Comparison of ENCODE assay signal across 24 mouse cellular contexts in genomic region chr6:119214190-119214589, GRCm38 (mm10). TPM values are rescaled to one million over a fixed set of nuclear protein-coding genes. Genes with fewer than 3 reads are reported as not detected.
DNase-seq lines count a peak whose midpoint lies in the region; ATAC-seq lines count a peak whose summit lies in the region.
"Had no signal": no experiment of that assay in that cellular context is flagged by ENCODE, and none has a peak within 500 bp of the region (broad histone marks: within the 10 kb centered on the region; RNA-seq: fewer than 3 reads in every experiment).

No protein-coding gene starts in this region.

- H3K36me3 ChIP-seq in heart, embryonic 13.5 days: peaks cover 10% of the 10 kb centered on the region; the same call in 1 of the 2 replicates
- H3K36me3 ChIP-seq in neural tube, embryonic 13.5 days: peaks cover 51% of the 10 kb centered on the region
- H3K36me3 ChIP-seq in hindbrain, embryonic 12.5 days: peaks cover 40% of the 10 kb centered on the region

- H3K9me3 ChIP-seq in heart, embryonic 13.5 days: no peaks in the 10 kb centered on the region
- no peaks in the 10 kb centered on the region for H3K9me3 ChIP-seq in neural tube, embryonic 13.5 days
- no peaks in the 10 kb centered on the region for H3K9me3 ChIP-seq in hindbrain, embryonic 12.5 days (replicated peaks)
- H3K9me3 ChIP-seq: embryonic facial prominence, embryonic 13.5 days; forebrain, embryonic 13.5 days; hindbrain, embryonic 13.5 days; kidney, embryonic 15.5 days; limb, embryonic 15.5 days; midbrain, embryonic 15.5 days had no signal

- no peaks in the 10 kb centered on the region for H3K27me3 ChIP-seq in heart, embryonic 13.5 days (replicated peaks)
- no peaks in the 10 kb centered on the region for H3K27me3 ChIP-seq in neural tube, embryonic 13.5 days
- no peaks in the 10 kb centered on the region for H3K27me3 ChIP-seq in hindbrain, embryonic 12.5 days
- H3K27me3 ChIP-seq: embryonic facial prominence, embryonic 13.5 days; forebrain, embryonic 13.5 days; hindbrain, embryonic 13.5 days; kidney, embryonic 15.5 days; limb, embryonic 15.5 days; midbrain, embryonic 15.5 days had no signal

- peak overlapping the region; percentile 59 for H3K4me2 ChIP-seq in heart, embryonic 13.5 days
- H3K4me2 ChIP-seq in neural tube, embryonic 13.5 days: no peak overlapping the region
- no peak overlapping the region for H3K4me2 ChIP-seq in hindbrain, embryonic 12.5 days (replicated peaks)
- H3K4me2 ChIP-seq: embryonic facial prominence, embryonic 13.5 days; forebrain, embryonic 13.5 days; hindbrain, embryonic 13.5 days; kidney, embryonic 15.5 days; limb, embryonic 15.5 days; lung, embryonic 14.5 days; midbrain, embryonic 15.5 days had no signal

- 0 out of 2 replicates have a peak overlapping the region, but pooled peaks have one; percentile 17 for H3K4me3 ChIP-seq in heart, embryonic 13.5 days
- no peak overlapping the region for H3K4me3 ChIP-seq in neural tube, embryonic 13.5 days
- no peak overlapping the region for H3K4me3 ChIP-seq in hindbrain, embryonic 12.5 days
- H3K4me3 ChIP-seq: embryonic facial prominence, embryonic 13.5 days; forebrain, embryonic 13.5 days; hindbrain, embryonic 13.5 days; kidney, embryonic 15.5 days; limb, embryonic 15.5 days; midbrain, embryonic 15.5 days had no signal

- H3K27ac ChIP-seq in heart, embryonic 13.5 days (replicated peaks): peak overlapping the region; percentile 89
- no peak overlapping the region for H3K27ac ChIP-seq in neural tube, embryonic 13.5 days (replicated peaks)
- H3K27ac ChIP-seq in hindbrain, embryonic 12.5 days: no peak overlapping the region
- H3K27ac ChIP-seq: embryonic facial prominence, embryonic 13.5 days; forebrain, embryonic 13.5 days; hindbrain, embryonic 13.5 days; kidney, embryonic 15.5 days; limb, embryonic 15.5 days; liver, embryonic 14.5 days; midbrain, embryonic 15.5 days had no signal

- ATAC-seq in heart, embryonic 13.5 days (ENCODE audit: extremely low read depth, insufficient number of reproducible peaks, low FRiP score, low TSS enrichment): no peak
- 0 out of 2 replicates have a peak, but pooled peaks have one; percentile 36 for ATAC-seq in neural tube, embryonic 13.5 days (ENCODE audit: low read depth)
- ATAC-seq in common myeloid progenitor, adult 5-6 weeks (replicated peaks; ENCODE audit: low read depth, poor library complexity, severe bottlenecking): 0 out of 2 replicates have a peak, but pooled peaks have one; percentile 36
- no peak for ATAC-seq in hindbrain, embryonic 12.5 days (ENCODE audit: low FRiP score)
- ATAC-seq: forebrain, embryonic 13.5 days; midbrain, embryonic 15.5 days had no signal

- DNase-seq in heart, postnatal 4 days: no peak
- DNase-seq in neural tube, embryonic 10.5 days (ENCODE audit: extremely low spot score, low spot score): no peak
- peak; percentile 71 for DNase-seq in brain, adult 2 months (ENCODE audit: low read depth, low spot score)
- no peak for DNase-seq in thymus, postnatal 14 days
- DNase-seq: adrenal gland, adult 2 months; cerebellum, adult 11-12 months; cerebellum, postnatal 14 days; kidney, adult 11 months; layer of hippocampus, adult 9-11 months; lung, embryonic 14.5 days; lung, postnatal 36 days; right cerebral cortex, postnatal 25 days had no signal

- WGBS in heart, embryonic 13.5 days: 30% methylated on average over 6 of the region's 6 CpGs
- 69% methylated on average over 6 of the region's 6 CpGs for WGBS in neural tube, embryonic 13.5 days
- 88% methylated on average over 6 of the region's 6 CpGs for WGBS in hindbrain, embryonic 12.5 days

- H3K4me1 ChIP-seq in heart, embryonic 13.5 days: peaks cover 60% of the 10 kb centered on the region
- peaks cover 12% of the 10 kb centered on the region for H3K4me1 ChIP-seq in neural tube, embryonic 13.5 days (replicated peaks)
- no peaks in the 10 kb centered on the region for H3K4me1 ChIP-seq in hindbrain, embryonic 12.5 days
- H3K4me1 ChIP-seq: embryonic facial prominence, embryonic 13.5 days; hindbrain, embryonic 13.5 days; midbrain, embryonic 15.5 days had no signal

- H3K9ac ChIP-seq in heart, embryonic 13.5 days: peak overlapping the region; percentile 64
- no peak overlapping the region for H3K9ac ChIP-seq in neural tube, embryonic 13.5 days
- H3K9ac ChIP-seq in hindbrain, embryonic 12.5 days: no peak overlapping the region
- H3K9ac ChIP-seq: embryonic facial prominence, embryonic 13.5 days; forebrain, embryonic 13.5 days; hindbrain, embryonic 13.5 days; kidney, embryonic 15.5 days; limb, embryonic 15.5 days; liver, embryonic 14.5 days; lung, embryonic 14.5 days; midbrain, embryonic 15.5 days had no signal

RNA-seq across cellular contexts. Expression of gene Cacna1c, which starts 18.0 kb away (rescaled TPM):
- polyA plus RNA-seq in heart, embryonic 13.5 days (2015; fragmentation: Nextera tagmentation; extraction: Ambion mirVana): 41.8 and 43.3 TPM in 2 replicates
- 100 to 1,000 TPM; 233 to 249 TPM for total RNA-seq in heart, postnatal 4 days (2021)
- 5.0 and 5.9 TPM in 2 replicates for polyA plus RNA-seq in neural tube, embryonic 13.5 days (2015; fragmentation: Nextera tagmentation; extraction: Ambion mirVana)
- 0.05 TPM in 1 of 2 replicates, not detected in the other for total RNA-seq in common myeloid progenitor, adult 5-6 weeks (2017)
- 6.9 and 7.3 TPM in 2 replicates for polyA plus RNA-seq in hindbrain, embryonic 12.5 days (2016; fragmentation: Nextera tagmentation; extraction: Ambion mirVana)
- polyA plus RNA-seq: C2C12 had no signal

RNA-seq across cellular contexts. Expression of gene Cacna2d4, which starts 22.1 kb away (rescaled TPM):
- polyA plus RNA-seq in heart, embryonic 13.5 days (2015; fragmentation: Nextera tagmentation; extraction: Ambion mirVana): not detected in 2 replicates
- not detected for total RNA-seq in heart, postnatal 4 days (2021)
- 0.17 and 0.55 TPM in 2 replicates for polyA plus RNA-seq in neural tube, embryonic 13.5 days (2015; fragmentation: Nextera tagmentation; extraction: Ambion mirVana)
- total RNA-seq in common myeloid progenitor, adult 5-6 weeks (2017): 0.18 and 0.34 TPM in 2 replicates
- 0.04 TPM in 1 of 2 replicates, not detected in the other for polyA plus RNA-seq in hindbrain, embryonic 12.5 days (2016; fragmentation: Nextera tagmentation; extraction: Ambion mirVana)
- total RNA-seq: adrenal gland, adult 2 months had no signal
- polyA plus RNA-seq: C2C12; embryonic facial prominence, embryonic 13.5 days had no signal

RNA-seq across cellular contexts. Expression of gene Dcp1b, which starts 39.1 kb away (rescaled TPM):
- polyA plus RNA-seq in heart, embryonic 13.5 days (2015; fragmentation: Nextera tagmentation; extraction: Ambion mirVana): 6.0 and 6.3 TPM in 2 replicates
- total RNA-seq in heart, postnatal 4 days (2021): 1 to 10 TPM; 4.4 to 4.5 TPM
- polyA plus RNA-seq in neural tube, embryonic 13.5 days (2015; fragmentation: Nextera tagmentation; extraction: Ambion mirVana): 11.2 and 12.8 TPM in 2 replicates
- total RNA-seq in common myeloid progenitor, adult 5-6 weeks (2017): 9.0 and 10.6 TPM in 2 replicates
- 12.2 and 12.7 TPM in 2 replicates for polyA plus RNA-seq in hindbrain, embryonic 12.5 days (2016; fragmentation: Nextera tagmentation; extraction: Ambion mirVana)

Comparison
In these comparisons a context has a peak if more than half of its experiments do, and no peak if none do; other contexts are left out.
1. ATAC-seq: peak in neural tube, embryonic 13.5 days (single experiment) and common myeloid progenitor, adult 5-6 weeks (single experiment); none in heart, embryonic 13.5 days (single experiment) and hindbrain, embryonic 12.5 days (single experiment).